Mouse (Mus musculus) retina, adult 2 months (tissue): ENCODE measurements at regions not wholly inside any gene's neighbourhood (a gene's known extent, or its start where the extent isn't known, plus 50 kb on each side); places are given as distances from the start of the nearest gene placed in this dataset.

ENCODE experiments used
- DNase-seq: peaks from one replicate; pipeline ENCODE4 v3.0.0-alpha.2; 2012; ENCODE audit warnings: low read depth, low spot score

GRCm38 (mm10) chr12:54577235-54577634 is 79.1 kb downstream of the Sptssa start:
- no peak for DNase-seq

- DNase-seq: no peak
Observed at GRCm38 (mm10) chr12:54576821-54577220, 79.6 kb downstream of the Sptssa start.

GRCm38 (mm10) chr12:54572866-54573265 is 83.5 kb downstream of the Sptssa start:
- DNase-seq: no peak

GRCm38 (mm10) chr12:54568078-54568931 is 88.1 kb downstream of the Sptssa start:
- DNase-seq: no peak

- no peak for DNase-seq
Observed at GRCm38 (mm10) chr12:54567426-54567790, 89.0 kb downstream of the Sptssa start.

- DNase-seq: no peak
Observed at GRCm38 (mm10) chr12:54566532-54567425, 89.6 kb downstream of the Sptssa start.

GRCm38 (mm10) chr12:54561981-54562380 is 94.4 kb downstream of the Sptssa start:
- no peak for DNase-seq

GRCm38 (mm10) chr12:54558106-54558505 is 98.3 kb downstream of the Sptssa start:
- DNase-seq: peak; percentile 4

- no peak for DNase-seq
Observed at GRCm38 (mm10) chr12:54549659-54550058, 106.7 kb downstream of the Sptssa start.

GRCm38 (mm10) chr12:54545821-54546608 is 110.4 kb downstream of the Sptssa start:
- DNase-seq: peak; percentile 25

- no peak for DNase-seq
Observed at GRCm38 (mm10) chr12:54538320-54538705, 118.1 kb downstream of the Sptssa start.

GRCm38 (mm10) chr12:54537690-54538319 is 118.6 kb downstream of the Sptssa start:
- DNase-seq: no peak

- no peak for DNase-seq
Observed at GRCm38 (mm10) chr12:54537022-54537421, 119.4 kb downstream of the Sptssa start.

GRCm38 (mm10) chr12:54535556-54536516 is 120.5 kb downstream of the Sptssa start:
- no peak for DNase-seq

GRCm38 (mm10) chr12:54534910-54535309 is 121.5 kb downstream of the Sptssa start:
- no peak for DNase-seq

GRCm38 (mm10) chr12:54533134-54533533 is 123.2 kb downstream of the Sptssa start:
- DNase-seq: no peak

- no peak for DNase-seq
Observed at GRCm38 (mm10) chr12:54532062-54532461, 124.3 kb downstream of the Sptssa start.

GRCm38 (mm10) chr12:54528046-54528445 is 128.3 kb downstream of the Sptssa start:
- no peak for DNase-seq

GRCm38 (mm10) chr12:54527577-54527976 is 128.8 kb downstream of the Sptssa start:
- DNase-seq: no peak

- DNase-seq: no peak
Observed at GRCm38 (mm10) chr12:54520406-54520805, 136.0 kb downstream of the Sptssa start.
